Mouse (Mus musculus) left cerebral cortex, adult 6 months (tissue): ENCODE data around the gene Ube2dnl1. TPM values are rescaled to one million over a fixed set of nuclear protein-coding genes. Genes with fewer than 3 reads are reported as not detected.

Source experiments
- long read RNA-seq, 2 experiments: library from polyadenylated mRNA; unstranded; transcript quantifications; one replicate each; pipeline ENCODE4 v2.0.0; 2019 to 2020
- polyA plus RNA-seq: library from polyadenylated mRNA; unstranded; fragments of <200 nt; fragmentation: Nextera tagmentation; gene quantifications from 2 replicates; pipeline ENCODE4 v1.2.3, GENCODE M21; 2021

The Ube2dnl1 gene
- not detected in 2 replicates for polyA plus RNA-seq
- long read RNA-seq, experiment 1, result 0 reads
- long read RNA-seq, experiment 2, result 0 reads

DNA sequence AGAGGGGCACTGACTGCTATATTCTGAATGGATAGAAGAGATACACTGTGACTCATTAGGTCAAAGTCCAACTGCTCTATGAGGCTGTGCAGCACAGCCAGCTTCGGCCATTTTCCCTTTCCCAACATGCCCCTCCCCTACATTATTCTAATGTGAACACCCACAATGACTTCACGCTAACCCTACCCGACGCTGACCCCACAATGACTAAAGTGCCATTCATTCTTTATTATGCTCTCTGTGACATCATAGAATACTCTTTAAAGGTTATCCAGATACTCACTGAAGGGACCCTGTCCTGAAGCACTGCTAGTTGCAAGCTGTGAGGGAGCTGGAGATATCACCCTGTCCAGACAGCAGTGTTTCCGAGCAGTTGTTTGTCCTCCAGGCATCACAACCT, at the start of gene Ube2dnl1:
Gene Ube2dnl1, plus strand, starts transcription at position 301 of the 400 bp plus-strand sequence.

DNA sequence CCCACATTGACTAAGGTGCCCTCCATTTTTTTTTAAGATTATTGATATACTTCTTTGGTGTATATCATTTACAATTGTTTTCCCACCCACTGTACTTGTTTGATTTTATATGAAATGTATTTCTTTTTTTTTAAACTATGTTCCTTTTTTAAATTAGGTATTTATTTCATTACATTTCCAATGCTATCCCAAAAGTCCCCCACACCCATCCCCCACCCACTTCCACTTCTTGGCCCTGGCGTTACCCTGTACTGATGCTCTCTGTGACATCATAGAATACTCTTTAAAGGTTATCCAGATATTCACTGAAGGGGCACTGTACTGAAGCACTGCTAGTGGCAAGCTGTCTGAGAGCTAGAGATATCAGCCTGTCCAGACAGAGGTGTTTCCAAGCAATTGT, 2.5 kb downstream of the Ube2dnl1 start, which contains the start of gene Ube2dnl2:
Gene Ube2dnl2, plus strand, starts transcription at position 301 of the 400 bp plus-strand sequence.

Other genes with a start within 250 kb of the Ube2dnl1 start
- gene Ube2dnl2, start 2.6 kb downstream of the Ube2dnl1 start, polyA plus RNA-seq, result not detected in 2 replicates